ENCODE assay signal across 16 mouse cellular contexts in the genomic region with DNA sequence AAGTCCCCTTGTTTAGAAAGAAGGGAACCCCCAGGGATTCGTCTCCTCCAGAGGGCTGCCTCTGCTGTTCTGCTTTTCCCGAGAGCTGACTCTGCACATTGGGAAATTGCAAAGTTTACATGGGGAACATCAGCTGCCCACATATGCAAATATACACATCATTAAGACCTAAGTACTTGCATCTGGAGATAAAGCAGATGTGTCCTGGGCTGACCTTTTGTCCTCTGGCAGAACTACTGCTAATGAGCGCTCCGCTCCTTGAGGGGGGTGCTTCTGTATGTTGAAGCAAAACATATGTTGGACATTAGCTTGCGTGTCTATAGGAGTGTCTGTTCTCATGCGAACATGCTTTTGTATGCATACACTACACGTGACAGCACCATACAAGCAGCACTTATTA. TPM values are rescaled to one million over a fixed set of nuclear protein-coding genes. Genes with fewer than 3 reads are reported as not detected.
DNase-seq lines count a peak whose midpoint lies in the region; ATAC-seq and TF ChIP-seq lines count a peak whose summit lies in the region.
"Had no signal": no experiment of that assay in that cellular context is flagged by ENCODE, and none has a peak within 500 bp of the region (broad histone marks: within the 10 kb centered on the region; RNA-seq: fewer than 3 reads in every experiment).

No protein-coding gene starts in this region.

- no peak overlapping the region for H3K4me3 ChIP-seq in kidney, embryonic 16.5 days (ENCODE audit: low read length)
- no peak overlapping the region for H3K4me3 ChIP-seq in bone marrow macrophage, adult 2 months (ENCODE audit: insufficient read depth, low read length)
- no peak overlapping the region for H3K4me3 ChIP-seq in embryonic fibroblast, embryonic 13.5 days (ENCODE audit: insufficient read depth, low read length)
- H3K4me3 ChIP-seq in liver, embryonic 13.5 days (replicated peaks), result no peak overlapping the region
- H3K4me3 ChIP-seq: erythroblast, embryonic 14.5 days; liver, embryonic 15.5 days had no signal

- no peaks in the 10 kb centered on the region for H3K36me3 ChIP-seq in kidney, embryonic 16.5 days (ENCODE audit: insufficient read depth, low read length)
- H3K36me3 ChIP-seq in liver, embryonic 13.5 days, result no peaks in the 10 kb centered on the region
- H3K36me3 ChIP-seq: liver, embryonic 15.5 days had no signal

- no peak overlapping the region for H3K27ac ChIP-seq in kidney, embryonic 16.5 days (ENCODE audit: low read length)
- H3K27ac ChIP-seq in bone marrow macrophage, adult 2 months (ENCODE audit: insufficient read depth, low read depth, low read length), result peak overlapping the region; percentile 74
- H3K27ac ChIP-seq in embryonic fibroblast, embryonic 13.5 days (ENCODE audit: insufficient read depth, low read length), result peak overlapping the region; percentile 92
- 0 out of 2 replicates have a peak overlapping the region, but pooled peaks have one; percentile 30 for H3K27ac ChIP-seq in liver, embryonic 13.5 days
- H3K27ac ChIP-seq: liver, embryonic 15.5 days had no signal

- WGBS in kidney, embryonic 16.5 days, result 70% methylated on average over 7 of the region's 7 CpGs
- 73% methylated on average over 7 of the region's 7 CpGs for WGBS in liver, embryonic 13.5 days (ENCODE audit: insufficient replicate concordance)

- no peaks in the 10 kb centered on the region for H3K27me3 ChIP-seq in kidney, embryonic 16.5 days (ENCODE audit: insufficient read depth, low read length)
- H3K27me3 ChIP-seq in liver, embryonic 13.5 days, result peaks cover 3% of the 10 kb centered on the region; the same call in 1 of the 2 replicates

- H3K4me1 ChIP-seq in kidney, embryonic 16.5 days (ENCODE audit: insufficient read depth, low read length), result peaks cover 5% of the 10 kb centered on the region; the same call in 1 of the 2 replicates
- H3K4me1 ChIP-seq in bone marrow macrophage, adult 2 months (ENCODE audit: control insufficient read depth, insufficient read depth, low read length), result peaks cover 31% of the 10 kb centered on the region
- H3K4me1 ChIP-seq in embryonic fibroblast, embryonic 13.5 days (ENCODE audit: control insufficient read depth, insufficient read depth, low read length), result peaks cover 18% of the 10 kb centered on the region
- H3K4me1 ChIP-seq in liver, embryonic 13.5 days (replicated peaks), result peaks cover 20% of the 10 kb centered on the region
- H3K4me1 ChIP-seq: liver, embryonic 15.5 days had no signal

- no peak for DNase-seq in kidney, postnatal 36 days
- DNase-seq in liver, embryonic 13.5 days, result no peak
- no peak for DNase-seq in layer of hippocampus, adult 18-20 months (ENCODE audit: low spot score in 2 of 2)
- no peak for DNase-seq in layer of hippocampus, adult 11-12 months (ENCODE audit: low spot score)
- no peak for DNase-seq in gastrocnemius, adult 8-10 months (ENCODE audit: low spot score in 2 of 2)
- DNase-seq: adrenal gland, postnatal 25 days; cerebellum, adult 8-10 months had no signal

- peak; percentile 35; the same call in 1 of the 2 replicates for ATAC-seq in kidney, embryonic 16.5 days (ENCODE audit: low FRiP score, low TSS enrichment)
- ATAC-seq in liver, embryonic 13.5 days (ENCODE audit: low read depth), result no peak
- ATAC-seq: CD4-positive, CD25-positive, alpha-beta regulatory T cell, adult 4 months; inflammation-experienced regulatory T-cells, adult 6 months had no signal

- H3K9ac ChIP-seq in kidney, embryonic 16.5 days (replicated peaks; ENCODE audit: low read length), result no peak overlapping the region
- no peak overlapping the region for H3K9ac ChIP-seq in liver, embryonic 13.5 days
- H3K9ac ChIP-seq: liver, embryonic 15.5 days had no signal

- H3K4me2 ChIP-seq in kidney, embryonic 16.5 days (replicated peaks; ENCODE audit: low read depth, low read length), result no peak overlapping the region
- no peak overlapping the region for H3K4me2 ChIP-seq in liver, embryonic 13.5 days
- H3K4me2 ChIP-seq: liver, embryonic 15.5 days had no signal

- TF ChIP-seq POLR2A in bone marrow macrophage, adult 2 months (IDR thresholded peaks at IDR 0.05; ENCODE audit: borderline replicate concordance, low read depth, low read length), result no peak
- TF ChIP-seq POLR2A in embryonic fibroblast, embryonic 13.5 days (IDR thresholded peaks at IDR 0.05; ENCODE audit: low read depth, low read length), result no peak

- no peak for TF ChIP-seq CTCF in bone marrow macrophage, adult 2 months (IDR thresholded peaks at IDR 0.05; ENCODE audit: low read depth, low read length)
- TF ChIP-seq CTCF in embryonic fibroblast, embryonic 13.5 days (IDR thresholded peaks at IDR 0.05; ENCODE audit: borderline replicate concordance, insufficient read depth, low read length), result no peak

- no peaks in the 10 kb centered on the region for H3K9me3 ChIP-seq in kidney, embryonic 16.5 days (ENCODE audit: low read length)
- no peaks in the 10 kb centered on the region for H3K9me3 ChIP-seq in liver, embryonic 13.5 days (replicated peaks)
- H3K9me3 ChIP-seq: liver, embryonic 15.5 days had no signal

RNA-seq across cellular contexts. Expression of a gene that starts 23.3 kb away (rescaled TPM):
- polyA plus RNA-seq in kidney, embryonic 16.5 days (2015; fragmentation: Nextera tagmentation; extraction: Ambion mirVana), result 34.2 and 39.0 TPM in 2 replicates
- 16.7 and 18.4 TPM in 2 replicates for polyA plus RNA-seq in bone marrow macrophage, adult 2 months (2012; ENCODE audit: insufficient read depth, insufficient read length, missing spikeins)
- 17.9 and 21.1 TPM in 2 replicates for polyA plus RNA-seq in embryonic fibroblast, embryonic 13.5 days (2011; ENCODE audit: insufficient read length, low read depth, missing spikeins)
- 16.7 and 21.4 TPM in 2 replicates for polyA plus RNA-seq in liver, embryonic 13.5 days (2015; fragmentation: Nextera tagmentation; extraction: Ambion mirVana)
- 10 to 100 TPM; 24.0 to 25.9 TPM for total RNA-seq in layer of hippocampus, adult 18-20 months (2021)
- total RNA-seq in gastrocnemius, adult 8-10 months (2022), result 1 to 10 TPM; 2.2 to 2.5 (median 2.3) TPM

RNA-seq across cellular contexts. Expression of a gene that starts 55.8 kb away (rescaled TPM):
- polyA plus RNA-seq in kidney, embryonic 16.5 days (2015; fragmentation: Nextera tagmentation; extraction: Ambion mirVana), result 15.0 and 15.6 TPM in 2 replicates
- polyA plus RNA-seq in bone marrow macrophage, adult 2 months (2012; ENCODE audit: insufficient read depth, insufficient read length, missing spikeins), result not detected in 2 replicates
- polyA plus RNA-seq in embryonic fibroblast, embryonic 13.5 days (2011; ENCODE audit: insufficient read length, low read depth, missing spikeins), result not detected in 2 replicates
- polyA plus RNA-seq in liver, embryonic 13.5 days (2015; fragmentation: Nextera tagmentation; extraction: Ambion mirVana), result 1.6 and 2.4 TPM in 2 replicates
- not detected for total RNA-seq in layer of hippocampus, adult 18-20 months (2021)
- total RNA-seq in gastrocnemius, adult 8-10 months (2022), result not detected
- total RNA-seq: adrenal gland, postnatal 25 days; layer of hippocampus, postnatal 25 days; monocyte, adult 5-6 weeks had no signal
- polyA plus RNA-seq: inflammation-experienced regulatory T-cells, adult 6 months had no signal
